Mouse (Mus musculus) MEL (cell line): ENCODE data around the gene Fam209.

Experiments
- CHD2 ChIP-seq: IDR thresholded peaks from 2 replicates; pipeline ENCODE4 v1.6.1; 2011; ENCODE audit warnings: low read length, improper control_type of control experiment
- CTCF ChIP-seq, 3 experiments: IDR thresholded peaks in 2 of 3; conservative IDR thresholded peaks in 1 of 3; 2 replicates each; pipeline ENCODE4 v1.5.1; 2011 to 2012; ENCODE audit warnings: low read length in 3 of 3, low read depth in 2 of 3, mild to moderate bottlenecking in 2 of 3, improper control_type of control experiment in 1 of 3, inconsistent platforms in 1 of 3, mixed read lengths in 1 of 3, moderate library complexity in 1 of 3; ENCODE audit not compliant: control insufficient read depth in 1 of 3, insufficient read depth in 1 of 3, poor library complexity in 1 of 3, severe bottlenecking in 1 of 3
- GATA1 ChIP-seq: IDR thresholded peaks from 2 replicates; pipeline ENCODE4 v1.6.1; 2011; ENCODE audit warnings: low read depth, low read length, improper control_type of control experiment
- MYB ChIP-seq: IDR thresholded peaks from 2 replicates; pipeline ENCODE4 v1.6.1; 2011; ENCODE audit warnings: mild to moderate bottlenecking, low read depth, low read length, improper control_type of control experiment
- POLR2A ChIP-seq, 2 experiments: IDR thresholded peaks; 2 replicates each; pipeline ENCODE4 v1.6.1; 2011 to 2012; ENCODE audit warnings: low read length in 2 of 2, mild to moderate bottlenecking in 2 of 2, control low read depth in 1 of 2, improper control_type of control experiment in 1 of 2, low read depth in 1 of 2, moderate library complexity in 1 of 2; ENCODE audit not compliant: control insufficient read depth in 1 of 2, insufficient read depth in 1 of 2, poor library complexity in 1 of 2
- USF1 ChIP-seq: IDR thresholded peaks from 2 replicates; pipeline ENCODE4 v1.6.1; 2014; ENCODE audit warnings: low read depth, mild to moderate bottlenecking, inconsistent platforms, low read length, improper control_type of control experiment, moderate library complexity

- no peak for TF ChIP-seq POLR2A (IDR thresholded peaks at IDR 0.05; ENCODE audit: control insufficient read depth in 1 of 2, insufficient read depth in 1 of 2, low read depth in 1 of 2, low read length in 2 of 2, poor library complexity in 1 of 2)
- no peak for TF ChIP-seq CHD2
- TF ChIP-seq GATA1, result no peak
- TF ChIP-seq CTCF (IDR thresholded peaks at IDR 0.05 in 2 of 3, conservative IDR thresholded peaks at IDR 0.05 in 1 of 3; ENCODE audit: control insufficient read depth in 1 of 3, insufficient read depth in 1 of 3, low read depth in 2 of 3, low read length in 3 of 3, poor library complexity in 1 of 3, severe bottlenecking in 1 of 3), result no peak
- TF ChIP-seq MYB, result no peak
- TF ChIP-seq USF1, result no peak
Measured at GRCm38 (mm10) chr2:172468346-172468819, 3.9 kb upstream of the Fam209 start.
